Mouse (Mus musculus) cerebellum, adult 11 months (tissue): ENCODE data around the gene Kbtbd12.

Source experiments
- DNase-seq: peaks from one replicate; pipeline ENCODE4 v3.0.0; 2022

Gene Kbtbd12

GRCm38 (mm10) chr6:88545397-88545790 lies 92.4 kb downstream of the Kbtbd12 start:
- DNase-seq = no peak

- DNase-seq = no peak
Observed at GRCm38 (mm10) chr6:88544644-88545396, 92.9 kb downstream of the Kbtbd12 start.

GRCm38 (mm10) chr6:88544241-88544640 lies 93.5 kb downstream of the Kbtbd12 start:
- no peak for DNase-seq

GRCm38 (mm10) chr6:88540093-88540755 lies 97.5 kb downstream of the Kbtbd12 start:
- no peak for DNase-seq

- DNase-seq = no peak
Observed at GRCm38 (mm10) chr6:88530306-88530705, 107.4 kb downstream of the Kbtbd12 start.

GRCm38 (mm10) chr6:88524056-88524455 lies 113.7 kb downstream of the Kbtbd12 start:
- no peak for DNase-seq

GRCm38 (mm10) chr6:88523451-88523850 lies 114.3 kb downstream of the Kbtbd12 start:
- DNase-seq = no peak

GRCm38 (mm10) chr6:88523043-88523442 lies 114.7 kb downstream of the Kbtbd12 start:
- DNase-seq = no peak

GRCm38 (mm10) chr6:88522606-88523005 lies 115.1 kb downstream of the Kbtbd12 start:
- no peak for DNase-seq

GRCm38 (mm10) chr6:88521821-88522220 lies 115.9 kb downstream of the Kbtbd12 start:
- no peak for DNase-seq

- peak; percentile 92 for DNase-seq
Observed at GRCm38 (mm10) chr6:88518404-88519263, 119.1 kb downstream of the Kbtbd12 start, which contains the start of gene Sec61a1. Sec61a1 (minus strand) TSS chr6:88518905.

- DNase-seq = no peak
Observed at GRCm38 (mm10) chr6:88517701-88518403, 119.9 kb downstream of the Kbtbd12 start.

GRCm38 (mm10) chr6:88516667-88517066 lies 121.1 kb downstream of the Kbtbd12 start:
- no peak for DNase-seq

GRCm38 (mm10) chr6:88515971-88516370 lies 121.8 kb downstream of the Kbtbd12 start:
- no peak for DNase-seq

GRCm38 (mm10) chr6:88514546-88514945 lies 123.2 kb downstream of the Kbtbd12 start:
- DNase-seq = no peak

GRCm38 (mm10) chr6:88513984-88514383 lies 123.8 kb downstream of the Kbtbd12 start:
- no peak for DNase-seq

- no peak for DNase-seq
Observed at GRCm38 (mm10) chr6:88503044-88503443, 134.7 kb downstream of the Kbtbd12 start.

GRCm38 (mm10) chr6:88502030-88502970 lies 135.4 kb downstream of the Kbtbd12 start:
- no peak for DNase-seq

- DNase-seq = no peak
Observed at GRCm38 (mm10) chr6:88500405-88500767, 137.4 kb downstream of the Kbtbd12 start.

- peak; percentile 74 for DNase-seq
Observed at GRCm38 (mm10) chr6:88499481-88500404, 138.0 kb downstream of the Kbtbd12 start.
